Mouse (Mus musculus): ENCODE measurements at regions not wholly inside any gene's neighbourhood (a gene's known extent, or its start where the extent isn't known, plus 50 kb on each side); places are given as distances from the start of the nearest gene placed in this dataset.
A peak's percentile ranks its signal among the peaks of the same experiment; 100 is the strongest.

DNA sequence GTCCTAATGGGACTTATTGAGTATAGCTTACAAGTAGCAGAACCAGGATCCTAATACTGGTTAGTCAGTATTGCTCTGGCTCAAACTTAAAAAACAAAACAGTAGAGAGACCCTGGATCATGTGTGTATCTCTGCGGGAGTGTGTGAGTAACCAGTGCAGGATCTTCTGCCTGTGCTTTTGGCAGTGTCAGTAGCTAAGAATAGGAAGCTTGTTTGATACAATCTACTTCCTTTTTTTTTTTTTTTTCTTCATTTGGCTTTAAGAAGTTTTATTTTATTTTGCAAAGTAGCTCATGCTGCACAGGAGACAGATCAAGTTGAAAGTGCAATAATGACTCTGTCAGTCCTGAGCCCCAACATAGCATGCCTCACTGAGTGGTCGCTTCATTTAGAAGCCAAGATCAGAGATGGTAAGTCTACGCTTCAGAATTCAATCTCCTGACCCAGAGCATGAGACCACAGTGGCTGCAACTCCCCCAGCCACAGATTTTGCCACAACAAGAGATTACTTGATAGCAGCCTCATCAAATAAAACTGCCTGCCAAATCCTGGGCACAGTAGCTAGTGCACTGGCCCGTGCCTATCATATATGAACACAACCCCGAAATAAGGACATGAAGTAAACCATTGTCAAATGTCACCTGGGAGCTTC lies 306.4 kb upstream of the Pitrm1 start:
- no peak overlapping the region for H3K27ac ChIP-seq (ENCODE audit: low read depth, low read length)
- H3K27me3 ChIP-seq (ENCODE audit: control insufficient read depth, insufficient read depth, low read length): no peaks in the 10 kb centered on the region
- H3K36me3 ChIP-seq (ENCODE audit: control insufficient read depth, insufficient read depth, low read length): no peaks in the 10 kb centered on the region
- no peaks in the 10 kb centered on the region for H3K9me3 ChIP-seq (replicated peaks; ENCODE audit: control insufficient read depth, low read length)
- no peak for ATAC-seq (replicated peaks; ENCODE audit: insufficient number of reproducible peaks, low FRiP score, low TSS enrichment)
- no peaks in the 10 kb centered on the region for H3K4me1 ChIP-seq (ENCODE audit: control insufficient read depth, insufficient read depth, low read length)
- no peak overlapping the region for H3K9ac ChIP-seq (ENCODE audit: low read depth, low read length)
- WGBS (ENCODE audit: insufficient replicate concordance): 87% methylated on average over 5 of the region's 5 CpGs
- no peak overlapping the region for H3K4me2 ChIP-seq
- H3K4me3 ChIP-seq (ENCODE audit: low read depth, low read length): no peak overlapping the region

DNA sequence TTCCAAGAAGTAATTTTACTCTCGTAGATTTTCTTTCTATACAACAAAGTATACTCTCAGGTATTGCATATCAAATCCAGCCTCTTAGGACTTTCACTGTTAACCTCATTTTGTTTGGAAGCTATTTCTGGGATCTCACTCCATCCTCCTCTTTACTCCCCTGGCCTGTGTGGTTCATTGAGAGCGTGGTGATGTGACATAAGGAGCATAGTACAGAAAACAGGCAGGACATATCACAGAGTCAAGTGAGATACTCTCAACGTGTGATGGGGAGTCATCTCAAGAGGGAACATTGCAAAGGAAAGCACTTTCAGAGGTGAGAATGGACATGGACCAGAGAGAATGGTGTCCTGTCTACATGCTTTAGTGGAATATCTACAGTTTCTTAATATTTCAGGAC lies 297.8 kb upstream of the Pitrm1 start:
- Histone ChIP-seq H3K4me1 (ENCODE audit: control insufficient read depth, insufficient read depth, low read length) (peaks cover 6% of the 10 kb centered on the region), H3K27ac (ENCODE audit: low read depth, low read length) (0 out of 2 replicates have a peak overlapping the region, but pooled peaks have one; percentile 41), H3K36me3 (ENCODE audit: control insufficient read depth, insufficient read depth, low read length) (no peaks in the 10 kb centered on the region), H3K9ac (ENCODE audit: low read depth, low read length) (no peak overlapping the region), H3K9me3 (replicated peaks; ENCODE audit: control insufficient read depth, low read length) (no peaks in the 10 kb centered on the region), H3K27me3 (ENCODE audit: control insufficient read depth, insufficient read depth, low read length) (no peaks in the 10 kb centered on the region), H3K4me2 (no peak overlapping the region), H3K4me3 (ENCODE audit: low read depth, low read length) (no peak overlapping the region)
- ATAC-seq (replicated peaks; ENCODE audit: insufficient number of reproducible peaks, low FRiP score, low TSS enrichment): peak; percentile 65; the same call in 1 of the 2 replicates
- 51% methylated on average over 3 of the region's 3 CpGs for WGBS (ENCODE audit: insufficient replicate concordance)

DNA sequence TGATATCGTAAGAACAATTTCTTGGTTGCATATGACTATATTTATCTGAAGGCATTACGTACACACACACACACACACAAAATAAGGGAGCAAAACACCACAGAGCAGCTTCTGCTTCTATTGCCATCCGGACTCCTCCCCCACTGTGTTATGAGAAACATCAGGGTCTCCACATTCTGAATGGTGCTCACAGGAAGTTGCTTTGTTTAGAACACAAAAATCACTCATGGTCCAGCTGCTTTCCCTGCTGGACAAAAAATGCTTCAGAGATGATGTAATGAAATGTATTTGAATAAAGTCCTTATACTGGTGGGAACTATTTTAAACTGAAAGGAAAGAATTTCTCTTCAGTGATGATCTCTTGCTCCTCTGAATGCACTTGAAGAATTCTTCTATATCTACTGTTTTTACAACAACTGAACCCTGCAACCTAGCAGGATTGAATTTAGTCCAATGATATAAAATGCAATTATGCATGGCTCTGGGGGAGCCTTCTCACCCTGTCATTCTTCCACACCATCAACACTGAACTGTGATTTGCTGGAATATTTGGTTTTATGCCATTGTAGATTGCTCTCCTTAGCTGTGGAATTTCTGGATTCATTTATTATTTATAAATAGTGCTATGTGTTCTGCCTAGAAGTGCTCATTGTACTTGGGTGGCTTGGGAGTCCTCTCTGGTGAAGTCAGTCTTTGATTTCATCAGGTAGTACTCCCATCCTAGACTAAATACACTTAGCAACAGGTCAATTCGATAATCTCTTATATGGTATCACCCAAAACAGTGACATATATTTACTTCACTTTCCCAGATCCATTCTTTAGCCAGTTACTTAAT lies 296.7 kb upstream of the Pitrm1 start:
- no peak overlapping the region for H3K4me2 ChIP-seq
- WGBS (ENCODE audit: insufficient replicate concordance): 63% methylated on average over 4 of the region's 4 CpGs
- H3K36me3 ChIP-seq (ENCODE audit: control insufficient read depth, insufficient read depth, low read length): no peaks in the 10 kb centered on the region
- H3K4me1 ChIP-seq (ENCODE audit: control insufficient read depth, insufficient read depth, low read length): peaks cover 6% of the 10 kb centered on the region
- H3K4me3 ChIP-seq (ENCODE audit: low read depth, low read length): no peak overlapping the region
- H3K27ac ChIP-seq (ENCODE audit: low read depth, low read length): no peak overlapping the region
- H3K9me3 ChIP-seq (replicated peaks; ENCODE audit: control insufficient read depth, low read length): no peaks in the 10 kb centered on the region
- no peak overlapping the region for H3K9ac ChIP-seq (ENCODE audit: low read depth, low read length)
- H3K27me3 ChIP-seq (ENCODE audit: control insufficient read depth, insufficient read depth, low read length): no peaks in the 10 kb centered on the region
- no peak for ATAC-seq (replicated peaks; ENCODE audit: insufficient number of reproducible peaks, low FRiP score, low TSS enrichment)

DNA sequence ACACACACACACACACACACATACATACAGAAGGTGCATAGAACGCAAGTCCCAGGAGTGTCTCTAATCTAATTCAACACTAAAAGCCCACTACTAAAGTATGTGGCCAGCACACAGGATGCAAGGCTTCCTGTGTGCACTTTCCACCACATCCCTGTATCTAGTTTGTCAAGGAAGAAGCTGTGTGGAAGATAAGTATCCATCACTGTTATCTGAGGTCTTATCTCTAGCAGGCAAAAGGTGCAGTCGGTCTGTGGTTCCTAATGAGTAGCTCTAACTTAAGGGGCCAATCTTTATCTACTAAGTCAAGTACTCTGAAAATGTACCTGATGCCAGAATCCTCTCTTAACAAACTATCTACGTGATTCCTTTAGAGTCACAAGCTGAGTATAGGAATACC lies 295.8 kb upstream of the Pitrm1 start:
- Histone ChIP-seq H3K9me3 (replicated peaks; ENCODE audit: control insufficient read depth, low read length) (no peaks in the 10 kb centered on the region), H3K9ac (ENCODE audit: low read depth, low read length) (no peak overlapping the region), H3K4me1 (ENCODE audit: control insufficient read depth, insufficient read depth, low read length) (peaks cover 6% of the 10 kb centered on the region), H3K4me3 (ENCODE audit: low read depth, low read length) (no peak overlapping the region), H3K27me3 (ENCODE audit: control insufficient read depth, insufficient read depth, low read length) (no peaks in the 10 kb centered on the region), H3K27ac (ENCODE audit: low read depth, low read length) (no peak overlapping the region), H3K4me2 (no peak overlapping the region), H3K36me3 (ENCODE audit: control insufficient read depth, insufficient read depth, low read length) (no peaks in the 10 kb centered on the region)
- WGBS (ENCODE audit: insufficient replicate concordance): 43% methylated on average over 3 of the region's 3 CpGs
- no peak for ATAC-seq (replicated peaks; ENCODE audit: insufficient number of reproducible peaks, low FRiP score, low TSS enrichment)

DNA sequence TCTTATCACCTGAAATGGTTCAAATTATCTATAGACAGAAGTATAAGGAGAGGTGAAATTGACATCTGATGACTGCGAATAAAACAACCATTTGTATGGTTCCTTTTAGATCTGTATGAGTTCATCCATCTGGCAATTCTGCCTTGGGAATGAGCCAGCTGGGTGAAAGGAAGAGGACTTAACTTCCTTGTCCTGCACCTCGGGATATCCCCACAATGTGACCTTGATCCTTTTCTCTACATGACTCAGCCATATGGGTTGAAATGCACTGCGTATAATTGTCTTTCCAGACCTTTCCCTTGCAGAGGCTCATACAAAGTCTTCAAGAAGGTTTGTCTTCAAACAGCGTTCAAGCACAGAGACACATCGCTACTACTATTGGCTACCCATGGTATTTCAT lies 292.6 kb upstream of the Pitrm1 start:
- WGBS (ENCODE audit: insufficient replicate concordance): 78% methylated on average over 5 of the region's 5 CpGs
- no peak for ATAC-seq (replicated peaks; ENCODE audit: insufficient number of reproducible peaks, low FRiP score, low TSS enrichment)
- no peaks in the 10 kb centered on the region for H3K9me3 ChIP-seq (replicated peaks; ENCODE audit: control insufficient read depth, low read length)
- H3K4me1 ChIP-seq (ENCODE audit: control insufficient read depth, insufficient read depth, low read length): peaks cover 6% of the 10 kb centered on the region
- no peak overlapping the region for H3K27ac ChIP-seq (ENCODE audit: low read depth, low read length)
- H3K9ac ChIP-seq (ENCODE audit: low read depth, low read length): no peak overlapping the region
- H3K4me3 ChIP-seq (ENCODE audit: low read depth, low read length): no peak overlapping the region
- no peak overlapping the region for H3K4me2 ChIP-seq
- H3K36me3 ChIP-seq (ENCODE audit: control insufficient read depth, insufficient read depth, low read length): no peaks in the 10 kb centered on the region
- H3K27me3 ChIP-seq (ENCODE audit: control insufficient read depth, insufficient read depth, low read length): no peaks in the 10 kb centered on the region

DNA sequence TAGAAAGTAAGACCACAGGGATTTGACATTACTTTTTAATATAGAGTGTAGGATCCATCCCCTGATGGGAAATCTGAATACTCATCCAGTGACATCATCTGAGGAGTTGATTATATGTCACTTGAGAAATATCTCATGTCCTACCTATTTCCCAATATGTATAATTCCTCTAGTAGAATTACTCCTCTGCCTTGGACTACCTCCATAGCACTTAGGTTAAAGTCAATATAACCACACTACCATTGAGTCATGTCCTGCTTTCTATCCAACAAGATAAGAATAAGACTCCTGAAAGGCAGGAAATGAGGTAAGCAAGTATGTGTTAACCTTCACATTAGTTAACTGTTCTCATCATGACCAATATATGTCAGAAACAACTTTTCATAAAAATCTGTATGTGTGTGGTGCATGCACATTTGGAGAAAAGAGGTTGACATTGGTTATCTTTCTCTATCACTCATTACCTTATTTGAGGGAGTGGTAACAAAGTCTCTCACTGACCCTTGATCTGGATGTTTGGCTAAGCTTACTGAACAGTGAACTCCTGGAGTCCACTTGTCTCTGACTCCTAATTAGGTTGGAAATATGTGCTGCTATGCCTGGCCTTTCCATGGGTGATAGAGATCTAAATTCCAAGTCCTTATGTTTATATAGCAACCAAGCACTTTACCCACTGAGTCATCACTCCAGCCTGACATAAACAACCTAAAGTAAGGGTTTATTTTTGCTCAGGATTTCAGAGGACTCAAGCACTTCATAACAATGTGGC lies 292.0 kb upstream of the Pitrm1 start:
- Histone ChIP-seq H3K4me2 (no peak overlapping the region), H3K4me3 (ENCODE audit: low read depth, low read length) (no peak overlapping the region), H3K9me3 (replicated peaks; ENCODE audit: control insufficient read depth, low read length) (no peaks in the 10 kb centered on the region), H3K36me3 (ENCODE audit: control insufficient read depth, insufficient read depth, low read length) (no peaks in the 10 kb centered on the region), H3K9ac (ENCODE audit: low read depth, low read length) (no peak overlapping the region), H3K27ac (ENCODE audit: low read depth, low read length) (no peak overlapping the region), H3K27me3 (ENCODE audit: control insufficient read depth, insufficient read depth, low read length) (no peaks in the 10 kb centered on the region), H3K4me1 (ENCODE audit: control insufficient read depth, insufficient read depth, low read length) (0 out of 2 replicates have a peak, but pooled peaks cover 3% of the 10 kb centered on the region)
- ATAC-seq (replicated peaks; ENCODE audit: insufficient number of reproducible peaks, low FRiP score, low TSS enrichment): no peak

DNA sequence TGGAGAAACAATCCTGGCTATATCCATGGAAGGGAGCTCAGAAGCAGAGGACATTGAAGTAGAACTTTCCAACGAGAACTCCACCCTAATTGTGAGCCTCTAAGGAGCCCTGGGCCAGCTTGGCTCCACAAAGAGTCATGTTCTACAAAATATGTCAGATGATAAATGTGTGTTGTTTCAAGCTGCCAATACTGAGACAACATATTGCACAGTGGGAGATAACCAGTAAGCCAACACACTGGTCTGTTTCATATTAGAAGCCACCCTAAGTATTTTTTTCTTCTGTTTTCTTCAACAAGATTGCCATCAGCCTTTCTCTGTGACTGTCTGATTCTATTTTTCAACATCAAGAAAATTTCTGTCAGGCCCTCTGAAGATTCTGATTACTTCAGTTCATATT lies 289.5 kb upstream of the Pitrm1 start:
- Histone ChIP-seq H3K27me3 (ENCODE audit: control insufficient read depth, insufficient read depth, low read length) (no peaks in the 10 kb centered on the region), H3K36me3 (ENCODE audit: control insufficient read depth, insufficient read depth, low read length) (no peaks in the 10 kb centered on the region), H3K4me2 (no peak overlapping the region), H3K27ac (ENCODE audit: low read depth, low read length) (no peak overlapping the region), H3K9ac (ENCODE audit: low read depth, low read length) (no peak overlapping the region), H3K9me3 (replicated peaks; ENCODE audit: control insufficient read depth, low read length) (no peaks in the 10 kb centered on the region), H3K4me3 (ENCODE audit: low read depth, low read length) (no peak overlapping the region), H3K4me1 (ENCODE audit: control insufficient read depth, insufficient read depth, low read length) (no peaks in the 10 kb centered on the region)
- 60% methylated on average over 1 of the region's 1 CpGs for WGBS (ENCODE audit: insufficient replicate concordance)
- no peak for ATAC-seq (replicated peaks; ENCODE audit: insufficient number of reproducible peaks, low FRiP score, low TSS enrichment)

DNA sequence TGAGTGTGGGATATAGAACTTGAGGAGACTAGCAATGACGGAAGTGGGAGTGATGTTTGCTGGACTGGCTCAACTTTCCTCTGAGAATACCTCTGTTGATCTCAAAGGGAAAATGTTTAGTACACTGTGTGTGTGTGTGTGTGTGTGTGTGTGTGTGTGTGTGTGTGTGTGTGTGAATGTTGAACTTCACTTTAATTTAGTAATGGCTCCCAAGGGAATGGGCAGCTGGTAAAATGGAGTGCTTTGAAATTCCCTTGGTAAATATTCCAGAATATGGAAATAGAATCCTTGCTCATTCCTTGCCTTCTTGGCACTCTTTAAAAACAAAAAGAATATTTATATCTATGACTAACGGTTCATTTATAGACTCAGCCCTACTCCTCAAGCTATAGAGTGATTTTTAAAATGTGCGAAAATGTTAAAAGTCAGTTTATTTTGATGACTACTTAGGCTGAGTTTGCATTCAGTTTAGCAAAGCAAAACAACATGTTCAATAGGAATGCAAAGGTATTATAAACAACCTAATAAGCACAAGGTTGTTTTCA lies 287.6 kb upstream of the Pitrm1 start:
- Histone ChIP-seq H3K4me3 (ENCODE audit: low read depth, low read length) (no peak overlapping the region), H3K9me3 (replicated peaks; ENCODE audit: control insufficient read depth, low read length) (no peaks in the 10 kb centered on the region), H3K9ac (ENCODE audit: low read depth, low read length) (no peak overlapping the region), H3K4me2 (no peak overlapping the region), H3K4me1 (ENCODE audit: control insufficient read depth, insufficient read depth, low read length) (no peaks in the 10 kb centered on the region), H3K36me3 (ENCODE audit: control insufficient read depth, insufficient read depth, low read length) (no peaks in the 10 kb centered on the region), H3K27me3 (ENCODE audit: control insufficient read depth, insufficient read depth, low read length) (no peaks in the 10 kb centered on the region), H3K27ac (ENCODE audit: low read depth, low read length) (no peak overlapping the region)
- no peak for ATAC-seq (replicated peaks; ENCODE audit: insufficient number of reproducible peaks, low FRiP score, low TSS enrichment)
- WGBS (ENCODE audit: insufficient replicate concordance): 83% methylated on average over 3 of the region's 3 CpGs
